Mouse (Mus musculus) gastrocnemius, adult 8-10 months (tissue): ENCODE results near the gene Sfpq. TPM values are rescaled to one million over a fixed set of nuclear protein-coding genes. Genes with fewer than 3 reads are reported as not detected.
"Not testable (repeated sequence)": the region's sequence is repeated elsewhere in the genome, so short reads cannot be mapped to it uniquely, and the experiment has no call there.

Experiments
- DNase-seq, 2 experiments: peaks; one replicate each; pipeline ENCODE4 v3.0.0; 2022; ENCODE audit warnings: low spot score in 2 of 2
- total RNA-seq, 4 experiments: library from RNA; stranded (reverse); gene quantifications; 2 replicates each; pipeline ENCODE4 v1.2.4; 2022

Gene Sfpq
- 10 to 100 TPM; 30.0 to 47.7 (median 40.3) TPM for total RNA-seq

GRCm38 (mm10) chr4:127021151-127021945, at the start of gene Sfpq:
Gene Sfpq, plus strand, starts transcription at chr4:127021324.
- peak; percentile 99 for DNase-seq

- no peak for DNase-seq
Measured at GRCm38 (mm10) chr4:126977467-126977866, 43.7 kb upstream of the Sfpq start.

- no peak for DNase-seq
Measured at GRCm38 (mm10) chr4:126978706-126979105, 42.4 kb upstream of the Sfpq start.

GRCm38 (mm10) chr4:126983321-126983720, 37.8 kb upstream of the Sfpq start:
- DNase-seq = no peak

- DNase-seq = not testable (repeated sequence)
Measured at GRCm38 (mm10) chr4:126983736-126984525, 37.2 kb upstream of the Sfpq start.

- no peak for DNase-seq
Measured at GRCm38 (mm10) chr4:126986768-126987167, 34.4 kb upstream of the Sfpq start.

GRCm38 (mm10) chr4:126988503-126988902, 32.6 kb upstream of the Sfpq start:
- DNase-seq = no peak

- DNase-seq = no peak
Measured at GRCm38 (mm10) chr4:126990553-126990952, 30.6 kb upstream of the Sfpq start.

GRCm38 (mm10) chr4:126992356-126992755, 28.8 kb upstream of the Sfpq start:
- no peak for DNase-seq

- DNase-seq = not testable (repeated sequence)
Measured at GRCm38 (mm10) chr4:126999372-126999771, 21.8 kb upstream of the Sfpq start.

GRCm38 (mm10) chr4:127000601-127001105, 20.5 kb upstream of the Sfpq start:
- no peak for DNase-seq

GRCm38 (mm10) chr4:127004384-127004783, 16.7 kb upstream of the Sfpq start:
- DNase-seq = no peak

GRCm38 (mm10) chr4:127005113-127005936, 15.8 kb upstream of the Sfpq start:
- no peak for DNase-seq

GRCm38 (mm10) chr4:127015294-127015993, 5.7 kb upstream of the Sfpq start:
- peak; percentile 74 to 76 for DNase-seq

GRCm38 (mm10) chr4:127016366-127016765, 4.8 kb upstream of the Sfpq start:
- DNase-seq = no peak

GRCm38 (mm10) chr4:127020411-127021150, 543 bp upstream of the Sfpq start:
- DNase-seq = no peak

- DNase-seq = peak; percentile 70 to 83
Measured at GRCm38 (mm10) chr4:127021989-127022626, 984 bp downstream of the Sfpq start.

GRCm38 (mm10) chr4:127023201-127023600, 2.1 kb downstream of the Sfpq start:
- DNase-seq = no peak

- DNase-seq = no peak
Measured at GRCm38 (mm10) chr4:127024240-127024639, 3.1 kb downstream of the Sfpq start.

- DNase-seq = no peak
Measured at GRCm38 (mm10) chr4:127026826-127027225, 5.7 kb downstream of the Sfpq start.
